Mouse (Mus musculus) hematopoietic stem cell, adult 5-6 weeks (primary cell): ENCODE measurements around the gene Gfm1. TPM values are rescaled to one million over a fixed set of nuclear protein-coding genes. Genes with fewer than 3 reads are reported as not detected.

Source experiments
- total RNA-seq: library from RNA; stranded (forward); fragments of 172-1452, 232-1000 nt; gene quantifications from 2 replicates; pipeline ENCODE4 v1.2.3, GENCODE M21; 2017

Gene Gfm1
- total RNA-seq, 1 experiment from 2014 or later = 83.5 TPM

Other genes starting within 250 kb of the Gfm1 start
- 0.55 and 2.2 TPM in 2 replicates for gene Mlf1, start 56.0 kb upstream of the Gfm1 start, total RNA-seq
- gene Gm17402, start 54.9 kb upstream of the Gfm1 start, total RNA-seq = not detected in 2 replicates
- 18.4 and 22.6 TPM in 2 replicates for gene Lxn, start 33.8 kb downstream of the Gfm1 start, total RNA-seq
- not detected in 2 replicates for gene Rarres1, start 85.4 kb downstream of the Gfm1 start, total RNA-seq
- gene Mfsd1, start 152.6 kb downstream of the Gfm1 start, total RNA-seq = 113 and 120 TPM in 2 replicates